In the genomic region with DNA sequence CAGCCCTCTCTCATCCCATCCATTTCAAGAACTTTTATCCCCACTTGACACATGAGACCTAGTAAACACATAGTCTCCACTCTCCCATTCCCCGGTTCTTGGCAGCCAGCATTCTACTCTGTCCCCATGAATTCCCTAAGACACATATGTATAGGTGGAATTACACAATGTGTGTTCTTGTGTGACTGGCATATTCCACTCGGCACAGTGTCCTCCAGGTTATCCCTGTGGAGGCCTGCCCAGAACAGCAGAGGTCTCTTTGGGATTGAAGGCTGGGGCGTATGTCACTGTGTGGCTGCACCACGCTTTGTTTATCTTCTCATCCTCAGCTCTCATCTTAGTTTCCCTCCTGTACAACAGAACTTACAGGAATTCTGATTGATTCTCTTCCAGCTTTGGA, we compare ENCODE assay signal across 23 mouse cellular contexts. TPM values are rescaled to one million over a fixed set of nuclear protein-coding genes. Genes with fewer than 3 reads are reported as not detected.
"Had no signal": no experiment of that assay in that cellular context is flagged by ENCODE, and none has a peak within 500 bp of the region (broad histone marks: within the 10 kb centered on the region; RNA-seq: fewer than 3 reads in every experiment).

No protein-coding gene starts in this region.

- H3K27me3 ChIP-seq: embryonic facial prominence, embryonic 12.5 days; embryonic facial prominence, embryonic 13.5 days; embryonic facial prominence, embryonic 15.5 days; forebrain, embryonic 12.5 days; forebrain, embryonic 13.5 days; forebrain, embryonic 15.5 days; heart, embryonic 12.5 days; heart, embryonic 13.5 days had no signal

- DNase-seq: cerebellum, adult 18-20 months; cerebellum, adult 2 months; cerebellum, adult 8-10 months; cerebellum, adult 9-10 months; cerebellum, adult 9-11 months; cerebellum, postnatal 10 days; cerebellum, postnatal 14 days; cerebellum, postnatal 25 days; cerebellum, postnatal 36 days; embryo, embryonic 11 days; forebrain, postnatal 0 days had no signal

- H3K4me1 ChIP-seq: embryonic facial prominence, embryonic 10.5 days; embryonic facial prominence, embryonic 12.5 days; forebrain, embryonic 10.5 days; forebrain, embryonic 12.5 days; forebrain, embryonic 13.5 days; forebrain, embryonic 15.5 days; heart, embryonic 10.5 days had no signal

- H3K4me3 ChIP-seq: embryonic facial prominence, embryonic 10.5 days; embryonic facial prominence, embryonic 12.5 days; embryonic facial prominence, embryonic 13.5 days; embryonic facial prominence, embryonic 15.5 days; erythroblast, embryonic 14.5 days; forebrain, embryonic 10.5 days; forebrain, embryonic 12.5 days; forebrain, embryonic 13.5 days; forebrain, embryonic 15.5 days; heart, embryonic 10.5 days; heart, embryonic 12.5 days; heart, embryonic 13.5 days had no signal

- H3K9ac ChIP-seq: embryonic facial prominence, embryonic 12.5 days; embryonic facial prominence, embryonic 13.5 days; embryonic facial prominence, embryonic 15.5 days; forebrain, embryonic 12.5 days; forebrain, embryonic 13.5 days; forebrain, embryonic 15.5 days; forebrain, postnatal 0 days; heart, embryonic 12.5 days; heart, embryonic 13.5 days had no signal

- H3K27ac ChIP-seq: embryonic facial prominence, embryonic 10.5 days; embryonic facial prominence, embryonic 12.5 days; embryonic facial prominence, embryonic 13.5 days; embryonic facial prominence, embryonic 15.5 days; forebrain, embryonic 10.5 days; forebrain, embryonic 12.5 days; forebrain, embryonic 13.5 days; forebrain, embryonic 15.5 days; heart, embryonic 10.5 days; heart, embryonic 13.5 days had no signal

RNA-seq across cellular contexts. Expression of a gene that starts 28.2 kb away (rescaled TPM):
- polyA plus RNA-seq: erythroblast, embryonic 14.5 days had no signal
